Mouse (Mus musculus) myocyte (in vitro differentiated cells): ENCODE measurements around the gene Ankfy1.

ENCODE experiments used
- MAX ChIP-seq: IDR thresholded peaks from one replicate; pipeline ENCODE4 v1.6.1; 2011; ENCODE audit warnings: low read depth, mild to moderate bottlenecking, control low read depth
- POLR2A ChIP-seq: IDR thresholded peaks from one replicate; pipeline ENCODE4 v1.6.1; 2011; ENCODE audit warnings: low read depth, mild to moderate bottlenecking, control low read depth, moderate library complexity; ENCODE audit not compliant: insufficient read length
- POLR2AphosphoS2 ChIP-seq: IDR thresholded peaks from one replicate; pipeline ENCODE4 v1.6.1; 2011; ENCODE audit warnings: low read depth, control low read depth; ENCODE audit not compliant: insufficient read length
- SRF ChIP-seq: IDR thresholded peaks from one replicate; pipeline ENCODE4 v1.6.1; 2011; ENCODE audit warnings: low read depth; ENCODE audit not compliant: control insufficient read depth, insufficient read length
- TCF12 ChIP-seq: IDR thresholded peaks from one replicate; pipeline ENCODE4 v1.6.1; 2011; ENCODE audit warnings: mild to moderate bottlenecking, control low read depth; ENCODE audit not compliant: poor library complexity, insufficient read depth, severe bottlenecking

DNA sequence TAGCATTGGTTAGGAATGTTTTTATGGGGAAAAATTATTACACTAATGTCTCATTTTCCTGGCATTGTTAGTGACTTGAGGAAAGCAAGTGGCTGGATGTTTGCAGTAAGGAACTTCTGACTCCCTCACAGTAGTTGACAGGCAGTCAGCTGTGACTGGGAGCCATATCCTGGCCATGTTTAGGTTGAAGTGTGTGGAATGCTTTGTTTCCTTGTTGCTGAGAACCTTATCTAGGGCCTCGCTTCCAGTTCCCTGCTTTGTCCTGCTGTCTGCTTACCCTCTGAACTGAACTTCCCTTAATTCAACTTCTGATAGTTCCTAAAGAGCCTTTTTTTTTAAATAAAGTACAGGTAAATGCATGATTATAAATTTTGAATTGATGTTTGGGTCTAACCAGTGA lies 46.5 kb downstream of the Ankfy1 start:
- no peak for TF ChIP-seq POLR2AphosphoS2
- TF ChIP-seq POLR2A = no peak
- no peak for TF ChIP-seq MAX
- no peak for TF ChIP-seq SRF
- no peak for TF ChIP-seq TCF12
